Mouse (Mus musculus): ENCODE data around the gene Pik3r2.

- TF ChIP-seq TBP (IDR thresholded peaks at IDR 0.05; ENCODE audit: low read depth, low read length) (no peak), POLR2A (IDR thresholded peaks at IDR 0.05; ENCODE audit: control insufficient read depth in 1 of 2, insufficient read depth in 1 of 2, low read depth in 1 of 2, low read length in 2 of 2, poor library complexity in 1 of 2) (no peak), CTCF (IDR thresholded peaks at IDR 0.05 in 2 of 3, conservative IDR thresholded peaks at IDR 0.05 in 1 of 3; ENCODE audit: control insufficient read depth in 1 of 3, insufficient read depth in 1 of 3, low read depth in 2 of 3, low read length in 3 of 3, poor library complexity in 1 of 3, severe bottlenecking in 1 of 3) (no peak), EP300 (IDR thresholded peaks at IDR 0.05; ENCODE audit: low read depth in 1 of 2, low read length in 2 of 2) (no peak), GABPA (IDR thresholded peaks at IDR 0.05; ENCODE audit: low read depth, low read length) (no peak), UBTF (IDR thresholded peaks at IDR 0.05; ENCODE audit: borderline replicate concordance, insufficient read depth, low read depth, low read length) (no peak), BHLHE40 (IDR thresholded peaks at IDR 0.05; ENCODE audit: borderline replicate concordance, low read depth, low read length) (no peak), MXI1 (IDR thresholded peaks at IDR 0.05; ENCODE audit: low read depth, low read length) (no peak), TCF12 (IDR thresholded peaks at IDR 0.05; ENCODE audit: low read depth, low read length) (no peak), POLR2AphosphoS5 (IDR thresholded peaks at IDR 0.05; ENCODE audit: borderline replicate concordance, low read depth, low read length) (no peak), USF2 (IDR thresholded peaks at IDR 0.05; ENCODE audit: borderline replicate concordance in 1 of 2, insufficient read depth in 1 of 2, low read depth in 1 of 2, low read length in 2 of 2) (no peak), ZC3H11A (IDR thresholded peaks at IDR 0.05; ENCODE audit: low read depth, low read length) (no peak), CHD1 (IDR thresholded peaks at IDR 0.05; ENCODE audit: low read depth, low read length) (no peak), MAZ (IDR thresholded peaks at IDR 0.05; ENCODE audit: low read depth, low read length) (no peak)
Measured at GRCm38 (mm10) chr8:70798281-70798680, 21.8 kb upstream of the Pik3r2 start.
